Mouse (Mus musculus) hindbrain, embryonic 15.5 days (tissue): ENCODE measurements around the gene Uvssa. TPM values are rescaled to one million over a fixed set of nuclear protein-coding genes. Genes with fewer than 3 reads are reported as not detected.

Source experiments
- ATAC-seq: fragments of 200-750 bp; cut with Nextera tagmentation; 2 replicates; pipeline ENCODE4 v1.8.0; 2017; ENCODE audit warnings: low read depth, moderate number of reproducible peaks, moderate TSS enrichment; ENCODE audit not compliant: low FRiP score
- H3K27ac ChIP-seq: fragments of 300-500 bp; sonication (generic); replicated peaks from 2 replicates; pipeline ENCODE4 v1.5.1; 2015; ENCODE audit warnings: mild to moderate bottlenecking, inconsistent platforms
- H3K27me3 ChIP-seq: fragments of 300-500 bp; sonication (generic); 2 replicates; pipeline ENCODE4 v1.6.1; 2015; ENCODE audit warnings: control low read depth, inconsistent platforms
- H3K36me3 ChIP-seq: fragments of 300-500 bp; sonication (generic); 2 replicates; pipeline ENCODE4 v1.6.1; 2015; ENCODE audit warnings: control low read depth, inconsistent platforms
- H3K4me1 ChIP-seq: fragments of 300-500 bp; sonication (generic); replicated peaks from 2 replicates; pipeline ENCODE4 v1.6.1; 2015; ENCODE audit warnings: control low read depth, inconsistent platforms
- H3K4me2 ChIP-seq: fragments of 300-500 bp; sonication (generic); 2 replicates; pipeline ENCODE4 v1.6.1; 2015; ENCODE audit warnings: moderate library complexity, mild to moderate bottlenecking, inconsistent platforms
- H3K4me3 ChIP-seq: fragments of 300-500 bp; sonication (generic); 2 replicates; pipeline ENCODE4 v1.5.1; 2015; ENCODE audit warnings: mild to moderate bottlenecking, inconsistent platforms
- H3K9ac ChIP-seq: fragments of 300-500 bp; sonication (generic); 2 replicates; pipeline ENCODE4 v1.6.1; 2015; ENCODE audit warnings: inconsistent platforms
- H3K9me3 ChIP-seq: fragments of 300-500 bp; sonication (generic); 2 replicates; pipeline ENCODE4 v1.6.1; 2016; ENCODE audit warnings: control low read depth, inconsistent platforms
- WGBS: fragments of 180-500 bp; shearing (Covaris S2); methylation state at CpG from one replicate; pipeline ENCODE4 v1.1.7; 2015; 5-methylcytosine and 5-hydroxymethylcytosine counted together
- polyA plus RNA-seq: library from polyadenylated mRNA; unstranded; fragments of >200 nt; fragmentation: Nextera tagmentation; extraction: Ambion mirVana; gene quantifications from 2 replicates; pipeline ENCODE4 v1.2.1, GENCODE M21; 2015

Uvssa gene
- polyA plus RNA-seq, 1 experiment from 2014 or later, result 7.0 TPM

GRCm38 (mm10) chr5:33432057-33432935 is 53.9 kb downstream of the Uvssa start:
- Histone ChIP-seq H3K27ac (no peak overlapping the region), H3K4me3 (peak overlapping the region; percentile 12), H3K9me3 (no peaks in the 10 kb centered on the region), H3K9ac (no peak overlapping the region), H3K4me1 (peaks cover 39% of the 10 kb centered on the region), H3K27me3 (peaks cover 90% of the 10 kb centered on the region), H3K36me3 (no peaks in the 10 kb centered on the region), H3K4me2 (no peak overlapping the region; the same call in 1 of the 2 replicates)
- under 1% methylated on average over 39 of the region's 39 CpGs for whole genome bisulfite sequencing
- no peak for ATAC-seq

- H3K27me3 ChIP-seq, result peaks cover 90% of the 10 kb centered on the region
- H3K9me3 ChIP-seq, result no peaks in the 10 kb centered on the region
- no peaks in the 10 kb centered on the region for H3K36me3 ChIP-seq
- no peak within 1 kb of the TSS for H3K9ac ChIP-seq
- peak within 1 kb of the TSS; percentile 26 for H3K4me3 ChIP-seq
- ATAC-seq, result no peak
- under 1% methylated on average over 77 of the region's 90 CpGs for WGBS
- H3K4me2 ChIP-seq, result peak within 1 kb of the TSS; percentile 47
- no peak within 1 kb of the TSS for H3K27ac ChIP-seq
- H3K4me1 ChIP-seq, result peaks cover 44% of the 10 kb centered on the region
Measured at GRCm38 (mm10) chr5:33433201-33434138, 55.1 kb downstream of the Uvssa start, which contains the start of gene Nkx1-1. Nkx1-1 (minus strand) TSS chr5:33433976.

GRCm38 (mm10) chr5:33434141-33434780 is 55.9 kb downstream of the Uvssa start:
- Histone ChIP-seq H3K36me3 (no peaks in the 10 kb centered on the region), H3K9me3 (no peaks in the 10 kb centered on the region), H3K27me3 (peaks cover 90% of the 10 kb centered on the region), H3K27ac (no peak overlapping the region), H3K4me2 (peak overlapping the region; percentile 47), H3K4me3 (peak overlapping the region; percentile 26), H3K9ac (no peak overlapping the region), H3K4me1 (peaks cover 44% of the 10 kb centered on the region)
- ATAC-seq, result no peak
- WGBS, result 2% methylated on average over 58 of the region's 60 CpGs

GRCm38 (mm10) chr5:33435151-33435550 is 56.8 kb downstream of the Uvssa start:
- no peak overlapping the region for H3K4me3 ChIP-seq
- H3K4me2 ChIP-seq, result no peak overlapping the region
- no peak for ATAC-seq
- H3K9me3 ChIP-seq, result no peaks in the 10 kb centered on the region
- no peak overlapping the region for H3K9ac ChIP-seq
- H3K36me3 ChIP-seq, result no peaks in the 10 kb centered on the region
- no peak overlapping the region for H3K27ac ChIP-seq
- peaks cover 44% of the 10 kb centered on the region for H3K4me1 ChIP-seq
- peaks cover 90% of the 10 kb centered on the region for H3K27me3 ChIP-seq
- 2% methylated on average over 26 of the region's 26 CpGs for WGBS

GRCm38 (mm10) chr5:33435941-33436340 is 57.6 kb downstream of the Uvssa start:
- ATAC-seq, result no peak

GRCm38 (mm10) chr5:33438214-33438613 is 59.9 kb downstream of the Uvssa start:
- H3K27ac ChIP-seq, result no peak overlapping the region
- no peak overlapping the region for H3K4me3 ChIP-seq
- no peak for ATAC-seq

More at GRCm38 (mm10) chr5:33435941-33436340, 57.6 kb downstream of the Uvssa start:
- Histone ChIP-seq H3K36me3 (no peaks in the 10 kb centered on the region), H3K4me1 (peaks cover 39% of the 10 kb centered on the region), H3K27me3 (peaks cover 91% of the 10 kb centered on the region), H3K9ac (no peak overlapping the region), H3K27ac (no peak overlapping the region), H3K4me2 (no peak overlapping the region), H3K4me3 (no peak overlapping the region), H3K9me3 (no peaks in the 10 kb centered on the region)
- 3% methylated on average over 4 of the region's 4 CpGs for WGBS

GRCm38 (mm10) chr5:33442927-33443710 is 64.8 kb downstream of the Uvssa start:
- WGBS, result 4% methylated on average over 51 of the region's 56 CpGs
- Histone ChIP-seq H3K9ac (peak overlapping the region; percentile 38), H3K4me3 (peak overlapping the region; percentile 43), H3K27ac (no peak overlapping the region), H3K27me3 (peaks cover 80% of the 10 kb centered on the region), H3K9me3 (no peaks in the 10 kb centered on the region), H3K4me2 (peak overlapping the region; percentile 79), H3K36me3 (no peaks in the 10 kb centered on the region), H3K4me1 (peaks cover 17% of the 10 kb centered on the region)
- ATAC-seq, result peak; percentile 53

More at GRCm38 (mm10) chr5:33438214-33438613, 59.9 kb downstream of the Uvssa start:
- Histone ChIP-seq H3K9me3 (no peaks in the 10 kb centered on the region), H3K4me2 (no peak overlapping the region), H3K27me3 (peaks cover 99% of the 10 kb centered on the region), H3K9ac (no peak overlapping the region), H3K4me1 (peaks cover 30% of the 10 kb centered on the region), H3K36me3 (no peaks in the 10 kb centered on the region)
- 3% methylated on average over 23 of the region's 23 CpGs for WGBS

- H3K4me1 ChIP-seq, result peaks cover 14% of the 10 kb centered on the region
- H3K4me3 ChIP-seq, result no peak overlapping the region
- 52% methylated on average over 9 of the region's 9 CpGs for WGBS
- no peak overlapping the region for H3K4me2 ChIP-seq
- no peaks in the 10 kb centered on the region for H3K9me3 ChIP-seq
- no peaks in the 10 kb centered on the region for H3K36me3 ChIP-seq
- H3K9ac ChIP-seq, result no peak overlapping the region
- no peak overlapping the region for H3K27ac ChIP-seq
- ATAC-seq, result no peak
- H3K27me3 ChIP-seq, result peaks cover 74% of the 10 kb centered on the region
Measured at GRCm38 (mm10) chr5:33443794-33444193, 65.4 kb downstream of the Uvssa start.

GRCm38 (mm10) chr5:33455737-33456136 is 77.4 kb downstream of the Uvssa start:
- 0 out of 2 replicates have a peak, but pooled peaks cover 8% of the 10 kb centered on the region for H3K4me1 ChIP-seq
- ATAC-seq, result no peak
- no peak overlapping the region for H3K4me2 ChIP-seq
- H3K27me3 ChIP-seq, result peaks cover 37% of the 10 kb centered on the region
- no peak overlapping the region for H3K4me3 ChIP-seq
- no peak overlapping the region for H3K27ac ChIP-seq
- 61% methylated on average over 8 of the region's 8 CpGs for WGBS
- H3K9me3 ChIP-seq, result no peaks in the 10 kb centered on the region
- H3K9ac ChIP-seq, result no peak overlapping the region
- no peaks in the 10 kb centered on the region for H3K36me3 ChIP-seq

- WGBS, result 29% methylated on average over 3 of the region's 3 CpGs
Measured at GRCm38 (mm10) chr5:33458132-33458622, 79.8 kb downstream of the Uvssa start.

More at GRCm38 (mm10) chr5:33458132-33458622, 79.8 kb downstream of the Uvssa start:
- Histone ChIP-seq H3K27me3 (peaks cover 47% of the 10 kb centered on the region), H3K4me1 (0 out of 2 replicates have a peak, but pooled peaks cover 8% of the 10 kb centered on the region), H3K36me3 (no peaks in the 10 kb centered on the region), H3K4me3 (no peak overlapping the region), H3K27ac (no peak overlapping the region), H3K4me2 (no peak overlapping the region), H3K9me3 (no peaks in the 10 kb centered on the region), H3K9ac (no peak overlapping the region)
- peak; percentile 33; the same call in 1 of the 2 replicates for ATAC-seq
